Mouse (Mus musculus): ENCODE results near the gene Tpk1.

DNA sequence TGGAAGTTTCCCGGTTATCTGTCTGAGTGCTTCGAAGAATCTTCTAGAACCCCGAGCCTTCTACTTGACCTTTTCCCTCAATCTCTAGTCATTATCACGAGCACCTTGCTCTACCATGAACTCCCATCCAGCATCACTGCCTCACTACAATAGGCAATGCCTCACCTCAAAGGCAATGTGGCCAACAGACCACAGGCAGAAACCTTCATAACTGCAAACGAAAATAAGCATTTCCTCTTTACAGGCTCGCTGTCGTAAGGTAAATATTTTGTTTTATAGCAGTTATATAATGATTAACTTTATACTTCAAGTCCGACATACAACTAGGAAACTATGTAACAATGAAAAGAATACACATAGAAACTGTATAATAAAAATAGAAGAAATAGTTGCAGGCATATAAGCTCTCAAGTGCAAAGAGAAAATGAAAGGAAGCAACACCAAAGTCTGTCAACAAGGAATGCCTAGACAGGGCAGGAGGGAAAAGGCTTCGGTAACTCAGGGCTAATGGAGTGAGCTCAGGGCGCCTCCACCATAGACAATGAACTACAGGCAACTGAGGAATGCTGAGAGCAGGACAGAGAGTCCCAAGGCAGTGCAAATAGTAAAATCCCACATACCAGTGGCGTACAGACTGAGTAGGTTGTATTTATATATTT lies 29.0 kb downstream of the Tpk1 start:
- TF ChIP-seq CTCF (IDR thresholded peaks at IDR 0.05; ENCODE audit: low read depth) (no peak), EP300 (IDR thresholded peaks at IDR 0.05; ENCODE audit: low read depth) (no peak)
